Mouse (Mus musculus): ENCODE data around the gene 1700017D01Rik. TPM values are rescaled to one million over a fixed set of nuclear protein-coding genes. Genes with fewer than 3 reads are reported as not detected.
"Not testable (repeated sequence)": the region's sequence is repeated elsewhere in the genome, so short reads cannot be mapped to it uniquely, and the experiment has no call there.

1700017D01Rik gene
- polyA plus RNA-seq, 1 experiment from 2014 or later, result not detected

DNA sequence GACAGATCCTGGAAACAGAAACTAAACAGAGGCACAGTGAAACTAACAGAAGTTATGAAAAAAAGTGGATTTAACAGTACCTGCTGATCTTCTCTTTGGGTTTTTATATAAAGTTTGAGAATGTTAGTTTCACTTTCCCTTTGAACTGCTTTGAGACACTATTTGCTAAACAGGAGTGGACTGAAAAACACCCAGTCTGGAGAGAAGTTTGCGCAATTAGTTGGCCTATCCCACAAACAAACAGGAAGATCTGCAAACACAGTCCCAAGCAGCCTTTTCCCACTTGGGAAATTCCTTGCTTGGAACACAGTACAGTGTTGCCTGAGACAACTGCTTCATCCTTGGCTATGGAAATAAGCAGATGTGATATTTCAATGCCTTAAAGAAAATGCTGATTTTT is 75.0 kb downstream of the 1700017D01Rik start:
- not testable (repeated sequence) for H3K27me3 ChIP-seq (ENCODE audit: control insufficient read depth, insufficient read depth, low read length); H3K4me2 ChIP-seq; H3K4me1 ChIP-seq (ENCODE audit: control insufficient read depth, insufficient read depth, low read length); H3K27ac ChIP-seq (ENCODE audit: low read depth, low read length); ATAC-seq (replicated peaks; ENCODE audit: insufficient number of reproducible peaks, low FRiP score, low TSS enrichment); H3K9me3 ChIP-seq (replicated peaks; ENCODE audit: control insufficient read depth, low read length); H3K9ac ChIP-seq (ENCODE audit: low read depth, low read length); H3K36me3 ChIP-seq (ENCODE audit: control insufficient read depth, insufficient read depth, low read length); H3K4me3 ChIP-seq (ENCODE audit: low read depth, low read length)
- WGBS (ENCODE audit: insufficient replicate concordance), result 97% methylated on average over 1 of the region's 1 CpGs

DNA sequence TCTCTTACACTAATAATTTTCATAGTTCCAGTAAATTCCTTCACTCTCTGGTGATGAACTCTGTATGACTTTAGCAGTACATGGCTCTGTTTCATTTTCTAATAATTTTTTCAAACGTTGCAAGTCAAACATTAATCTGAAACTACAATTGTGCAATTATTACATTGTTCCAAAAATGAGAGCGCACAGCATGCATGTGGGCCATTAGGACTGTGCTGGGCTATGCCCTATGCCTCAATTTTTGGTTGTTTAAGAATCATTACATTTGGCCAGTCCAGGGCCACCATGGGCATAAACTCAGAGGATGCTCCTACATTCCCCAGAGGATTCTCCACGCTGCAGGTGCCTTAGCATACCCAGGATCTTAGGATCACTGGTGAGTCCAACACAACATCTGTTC is 77.4 kb downstream of the 1700017D01Rik start:
- ATAC-seq (replicated peaks; ENCODE audit: insufficient number of reproducible peaks, low FRiP score, low TSS enrichment), result no peak
- WGBS (ENCODE audit: insufficient replicate concordance), result 61% methylated on average over 3 of the region's 3 CpGs

DNA sequence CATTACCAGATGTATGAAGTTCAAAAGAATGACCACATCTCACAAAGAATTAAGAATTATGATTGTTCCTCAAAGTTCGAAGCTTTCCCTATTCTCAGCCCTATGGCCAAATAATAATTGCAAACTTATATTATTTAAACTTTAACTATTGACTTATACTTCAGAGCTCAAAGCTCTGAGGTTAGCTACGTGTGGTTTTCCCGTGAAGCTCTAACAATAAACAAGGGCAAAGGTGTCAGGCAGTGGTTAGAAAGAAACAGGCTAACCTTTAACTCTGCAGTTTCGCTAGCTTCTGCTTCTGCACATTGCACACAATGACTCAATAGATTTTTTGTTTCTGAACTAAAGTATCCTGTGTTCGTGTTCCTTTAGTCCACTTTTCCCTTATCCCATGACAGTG is 77.8 kb downstream of the 1700017D01Rik start:
- H3K4me3 ChIP-seq (ENCODE audit: low read depth, low read length), result no peak overlapping the region
- no peak overlapping the region for H3K4me2 ChIP-seq
- H3K9me3 ChIP-seq (replicated peaks; ENCODE audit: control insufficient read depth, low read length), result no peaks in the 10 kb centered on the region
- ATAC-seq (replicated peaks; ENCODE audit: insufficient number of reproducible peaks, low FRiP score, low TSS enrichment), result no peak
- no peaks in the 10 kb centered on the region for H3K27me3 ChIP-seq (ENCODE audit: control insufficient read depth, insufficient read depth, low read length)
- no peaks in the 10 kb centered on the region for H3K36me3 ChIP-seq (ENCODE audit: control insufficient read depth, insufficient read depth, low read length)
- no peaks in the 10 kb centered on the region for H3K4me1 ChIP-seq (ENCODE audit: control insufficient read depth, insufficient read depth, low read length)
- no peak overlapping the region for H3K9ac ChIP-seq (ENCODE audit: low read depth, low read length)
- no peak overlapping the region for H3K27ac ChIP-seq (ENCODE audit: low read depth, low read length)
- WGBS (ENCODE audit: insufficient replicate concordance), result 73% methylated on average over 5 of the region's 5 CpGs

More for the DNA sequence above, 77.4 kb downstream of the 1700017D01Rik start:
- H3K4me2 ChIP-seq, result no peak overlapping the region
- no peaks in the 10 kb centered on the region for H3K9me3 ChIP-seq (replicated peaks; ENCODE audit: control insufficient read depth, low read length)
- no peak overlapping the region for H3K9ac ChIP-seq (ENCODE audit: low read depth, low read length)
- no peaks in the 10 kb centered on the region for H3K27me3 ChIP-seq (ENCODE audit: control insufficient read depth, insufficient read depth, low read length)
- H3K36me3 ChIP-seq (ENCODE audit: control insufficient read depth, insufficient read depth, low read length), result no peaks in the 10 kb centered on the region
- no peaks in the 10 kb centered on the region for H3K4me1 ChIP-seq (ENCODE audit: control insufficient read depth, insufficient read depth, low read length)
- H3K27ac ChIP-seq (ENCODE audit: low read depth, low read length), result no peak overlapping the region
- no peak overlapping the region for H3K4me3 ChIP-seq (ENCODE audit: low read depth, low read length)

- H3K36me3 ChIP-seq (ENCODE audit: control insufficient read depth, insufficient read depth, low read length), result no peaks in the 10 kb centered on the region
- no peak overlapping the region for H3K4me3 ChIP-seq (ENCODE audit: low read depth, low read length)
- no peak overlapping the region for H3K9ac ChIP-seq (ENCODE audit: low read depth, low read length)
- no peaks in the 10 kb centered on the region for H3K27me3 ChIP-seq (ENCODE audit: control insufficient read depth, insufficient read depth, low read length)
- WGBS (ENCODE audit: insufficient replicate concordance), result 70% methylated on average over 2 of the region's 2 CpGs
- ATAC-seq (replicated peaks; ENCODE audit: insufficient number of reproducible peaks, low FRiP score, low TSS enrichment), result no peak
- no peak overlapping the region for H3K4me2 ChIP-seq
- H3K27ac ChIP-seq (ENCODE audit: low read depth, low read length), result no peak overlapping the region
- H3K9me3 ChIP-seq (replicated peaks; ENCODE audit: control insufficient read depth, low read length), result no peaks in the 10 kb centered on the region
- no peaks in the 10 kb centered on the region for H3K4me1 ChIP-seq (ENCODE audit: control insufficient read depth, insufficient read depth, low read length)
Measured at GRCm38 (mm10) chr19:11050286-11050685, 80.4 kb downstream of the 1700017D01Rik start.

GRCm38 (mm10) chr19:11049426-11049825 is 81.2 kb downstream of the 1700017D01Rik start:
- Histone ChIP-seq H3K27ac (ENCODE audit: low read depth, low read length) (no peak overlapping the region), H3K4me1 (ENCODE audit: control insufficient read depth, insufficient read depth, low read length) (no peaks in the 10 kb centered on the region), H3K36me3 (ENCODE audit: control insufficient read depth, insufficient read depth, low read length) (no peaks in the 10 kb centered on the region), H3K9ac (ENCODE audit: low read depth, low read length) (no peak overlapping the region), H3K27me3 (ENCODE audit: control insufficient read depth, insufficient read depth, low read length) (no peaks in the 10 kb centered on the region), H3K4me2 (no peak overlapping the region), H3K9me3 (replicated peaks; ENCODE audit: control insufficient read depth, low read length) (no peaks in the 10 kb centered on the region), H3K4me3 (ENCODE audit: low read depth, low read length) (no peak overlapping the region)
- no peak for ATAC-seq (replicated peaks; ENCODE audit: insufficient number of reproducible peaks, low FRiP score, low TSS enrichment)

DNA sequence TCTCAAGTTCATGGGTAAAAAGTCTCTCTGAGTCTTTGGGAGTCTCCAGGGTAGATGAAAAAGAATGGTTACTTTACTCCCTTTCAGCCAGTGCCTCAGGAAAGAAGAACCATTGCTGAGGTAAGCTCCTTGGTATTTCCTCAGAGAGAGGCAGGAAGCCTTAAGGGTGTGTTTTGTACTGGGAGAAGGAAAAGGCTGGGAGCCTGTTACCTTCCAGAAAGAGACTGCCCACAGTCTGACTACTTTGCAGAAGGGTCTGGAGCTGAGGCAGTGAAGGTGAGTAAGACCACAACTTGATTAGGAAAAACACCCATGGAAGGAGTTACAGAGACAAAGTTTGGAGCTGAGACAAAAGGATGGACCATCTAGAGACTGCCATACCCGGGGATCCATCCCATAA is 82.2 kb downstream of the 1700017D01Rik start:
- no peak overlapping the region for H3K4me3 ChIP-seq (ENCODE audit: low read depth, low read length)
- no peak for ATAC-seq (replicated peaks; ENCODE audit: insufficient number of reproducible peaks, low FRiP score, low TSS enrichment)
- H3K4me2 ChIP-seq, result no peak overlapping the region
- H3K4me1 ChIP-seq (ENCODE audit: control insufficient read depth, insufficient read depth, low read length), result no peaks in the 10 kb centered on the region
- no peaks in the 10 kb centered on the region for H3K36me3 ChIP-seq (ENCODE audit: control insufficient read depth, insufficient read depth, low read length)
- H3K27me3 ChIP-seq (ENCODE audit: control insufficient read depth, insufficient read depth, low read length), result no peaks in the 10 kb centered on the region
- no peak overlapping the region for H3K27ac ChIP-seq (ENCODE audit: low read depth, low read length)
- H3K9me3 ChIP-seq (replicated peaks; ENCODE audit: control insufficient read depth, low read length), result no peaks in the 10 kb centered on the region
- no peak overlapping the region for H3K9ac ChIP-seq (ENCODE audit: low read depth, low read length)
- WGBS (ENCODE audit: insufficient replicate concordance), result 92% methylated on average over 1 of the region's 1 CpGs

- no peak overlapping the region for H3K9ac ChIP-seq (ENCODE audit: low read depth, low read length)
- H3K27me3 ChIP-seq (ENCODE audit: control insufficient read depth, insufficient read depth, low read length), result no peaks in the 10 kb centered on the region
- no peaks in the 10 kb centered on the region for H3K9me3 ChIP-seq (replicated peaks; ENCODE audit: control insufficient read depth, low read length)
- no peak for ATAC-seq (replicated peaks; ENCODE audit: insufficient number of reproducible peaks, low FRiP score, low TSS enrichment)
- no peaks in the 10 kb centered on the region for H3K36me3 ChIP-seq (ENCODE audit: control insufficient read depth, insufficient read depth, low read length)
- no peak overlapping the region for H3K4me3 ChIP-seq (ENCODE audit: low read depth, low read length)
- WGBS (ENCODE audit: insufficient replicate concordance), result 70% methylated on average over 6 of the region's 6 CpGs
- no peaks in the 10 kb centered on the region for H3K4me1 ChIP-seq (ENCODE audit: control insufficient read depth, insufficient read depth, low read length)
- no peak overlapping the region for H3K4me2 ChIP-seq
- no peak overlapping the region for H3K27ac ChIP-seq (ENCODE audit: low read depth, low read length)
Measured at GRCm38 (mm10) chr19:11048009-11048408, 82.7 kb downstream of the 1700017D01Rik start.

Other genes with a start within 250 kb of the 1700017D01Rik start
- gene Tmem109, start 248.9 kb downstream of the 1700017D01Rik start, polyA plus RNA-seq (2014; fragmentation: Nextera tagmentation; extraction: Ambion mirVana), result 66.7 and 71.0 TPM in 2 replicates
- 33.0 and 39.4 TPM in 2 replicates for gene Prpf19, start 235.6 kb downstream of the 1700017D01Rik start, polyA plus RNA-seq (2014; fragmentation: Nextera tagmentation; extraction: Ambion mirVana)
- not detected in 2 replicates for gene Zp1, start 210.2 kb downstream of the 1700017D01Rik start, polyA plus RNA-seq (2014; fragmentation: Nextera tagmentation; extraction: Ambion mirVana)
- 0.27 TPM in 2 replicates for gene Ptgdr2, start 193.7 kb downstream of the 1700017D01Rik start, polyA plus RNA-seq (2014; fragmentation: Nextera tagmentation; extraction: Ambion mirVana)
- 17.7 and 18.9 TPM in 2 replicates for gene Ccdc86, start 181.6 kb downstream of the 1700017D01Rik start, polyA plus RNA-seq (2014; fragmentation: Nextera tagmentation; extraction: Ambion mirVana)
- gene Ms4a10, start 156.2 kb downstream of the 1700017D01Rik start, polyA plus RNA-seq (2014; fragmentation: Nextera tagmentation; extraction: Ambion mirVana), result not detected in 2 replicates
- gene Ms4a15, start 137.6 kb downstream of the 1700017D01Rik start, polyA plus RNA-seq (2014; fragmentation: Nextera tagmentation; extraction: Ambion mirVana), result 0.17 TPM in 1 of 2 replicates, not detected in the other
- not detected in 2 replicates for gene Ms4a18, start 112.8 kb downstream of the 1700017D01Rik start, polyA plus RNA-seq (2014; fragmentation: Nextera tagmentation; extraction: Ambion mirVana)
- gene Ms4a8a, start 49.8 kb downstream of the 1700017D01Rik start, polyA plus RNA-seq (2014; fragmentation: Nextera tagmentation; extraction: Ambion mirVana), result not detected in 2 replicates
- gene 1700025F22Rik, start 34.4 kb upstream of the 1700017D01Rik start, polyA plus RNA-seq (2014; fragmentation: Nextera tagmentation; extraction: Ambion mirVana), result not detected in 2 replicates
- not detected in 2 replicates for gene Ms4a13, start 65.9 kb upstream of the 1700017D01Rik start, polyA plus RNA-seq (2014; fragmentation: Nextera tagmentation; extraction: Ambion mirVana)
- gene Ms4a12, start 101.6 kb upstream of the 1700017D01Rik start, polyA plus RNA-seq (2014; fragmentation: Nextera tagmentation; extraction: Ambion mirVana), result not detected in 2 replicates
- gene Ms4a1, start 135.4 kb upstream of the 1700017D01Rik start, polyA plus RNA-seq (2014; fragmentation: Nextera tagmentation; extraction: Ambion mirVana), result not detected in 2 replicates
- gene Ms4a5, start 153.0 kb upstream of the 1700017D01Rik start, polyA plus RNA-seq (2014; fragmentation: Nextera tagmentation; extraction: Ambion mirVana), result not detected in 2 replicates
- not detected in 2 replicates for gene Ms4a14, start 183.6 kb upstream of the 1700017D01Rik start, polyA plus RNA-seq (2014; fragmentation: Nextera tagmentation; extraction: Ambion mirVana)
- 0.49 TPM in 1 of 2 replicates, not detected in the other for gene Ms4a7, start 205.3 kb upstream of the 1700017D01Rik start, polyA plus RNA-seq (2014; fragmentation: Nextera tagmentation; extraction: Ambion mirVana)
- 0.27 and 1.0 TPM in 2 replicates for gene Ms4a4a, start 244.6 kb upstream of the 1700017D01Rik start, polyA plus RNA-seq (2014; fragmentation: Nextera tagmentation; extraction: Ambion mirVana)

Measured in heart, embryonic 11.5 days (tissue).